In genomic region chr16:82520406-82520805, GRCm38 (mm10) we compare ENCODE assay signal across 30 mouse cellular contexts.
"Had no signal": no experiment of that assay in that cellular context is flagged by ENCODE, and none has a peak within 500 bp of the region (broad histone marks: within the 10 kb centered on the region; RNA-seq: fewer than 3 reads in every experiment).

No protein-coding gene starts in this region.

- H3K4me1 ChIP-seq: limb, embryonic 10.5 days; limb, embryonic 12.5 days; limb, embryonic 13.5 days; limb, embryonic 15.5 days; liver, embryonic 12.5 days; liver, embryonic 13.5 days; liver, embryonic 15.5 days; lung, embryonic 15.5 days; megakaryocyte, embryonic 14.5 days; midbrain, embryonic 10.5 days; midbrain, embryonic 12.5 days; midbrain, embryonic 15.5 days; neural tube, embryonic 12.5 days; neural tube, embryonic 13.5 days had no signal

- H3K4me2 ChIP-seq: limb, embryonic 12.5 days; limb, embryonic 13.5 days; limb, embryonic 15.5 days; liver, embryonic 11.5 days; liver, embryonic 12.5 days; liver, embryonic 13.5 days; liver, embryonic 15.5 days; lung, embryonic 14.5 days; lung, embryonic 15.5 days; midbrain, embryonic 12.5 days; midbrain, embryonic 15.5 days; neural tube, embryonic 12.5 days; neural tube, embryonic 13.5 days had no signal

- H3K27ac ChIP-seq: left cerebral cortex, adult 2 months; limb, embryonic 10.5 days; limb, embryonic 12.5 days; limb, embryonic 13.5 days; limb, embryonic 15.5 days; liver, embryonic 12.5 days; liver, embryonic 13.5 days; liver, embryonic 14.5 days; liver, embryonic 15.5 days; lung, embryonic 15.5 days; macrophage; midbrain, embryonic 10.5 days; midbrain, embryonic 12.5 days; midbrain, embryonic 15.5 days; neural tube, embryonic 12.5 days; neural tube, embryonic 13.5 days had no signal

- H3K27me3 ChIP-seq: limb, embryonic 12.5 days; limb, embryonic 13.5 days; limb, embryonic 15.5 days; liver, embryonic 12.5 days; liver, embryonic 13.5 days; liver, embryonic 15.5 days; lung, embryonic 15.5 days; megakaryocyte, embryonic 14.5 days; midbrain, embryonic 12.5 days; midbrain, embryonic 15.5 days; neural tube, embryonic 12.5 days; neural tube, embryonic 13.5 days had no signal

- DNase-seq: left cerebral cortex, postnatal 4 days; liver; liver, embryonic 13.5 days; liver, postnatal 0 days; lung, adult 18-20 months; lung, adult 2 months; lung, embryonic 14.5 days; lung, postnatal 10 days; lung, postnatal 14 days; lung, postnatal 36 days; lung, postnatal 4 days had no signal

- H3K4me3 ChIP-seq: left cerebral cortex, adult 2 months; limb, embryonic 10.5 days; limb, embryonic 12.5 days; limb, embryonic 13.5 days; limb, embryonic 15.5 days; liver, embryonic 12.5 days; liver, embryonic 13.5 days; liver, embryonic 15.5 days; lung, embryonic 15.5 days; megakaryocyte, embryonic 14.5 days; midbrain, embryonic 10.5 days; midbrain, embryonic 12.5 days; midbrain, embryonic 15.5 days; myocyte; neural tube, embryonic 12.5 days; neural tube, embryonic 13.5 days had no signal

- H3K9ac ChIP-seq: limb, embryonic 12.5 days; limb, embryonic 13.5 days; limb, embryonic 15.5 days; liver, embryonic 12.5 days; liver, embryonic 13.5 days; liver, embryonic 14.5 days; liver, embryonic 15.5 days; liver, postnatal 0 days; lung, embryonic 14.5 days; lung, embryonic 15.5 days; midbrain, embryonic 12.5 days; midbrain, embryonic 15.5 days; neural tube, embryonic 12.5 days; neural tube, embryonic 13.5 days had no signal

- H3K36me3 ChIP-seq: limb, embryonic 10.5 days; limb, embryonic 12.5 days; limb, embryonic 13.5 days; limb, embryonic 15.5 days; liver, embryonic 12.5 days; liver, embryonic 13.5 days; liver, embryonic 15.5 days; lung, embryonic 15.5 days; midbrain, embryonic 10.5 days; midbrain, embryonic 12.5 days; midbrain, embryonic 15.5 days; neural tube, embryonic 12.5 days; neural tube, embryonic 13.5 days had no signal

- H3K9me3 ChIP-seq: limb, embryonic 10.5 days; limb, embryonic 12.5 days; limb, embryonic 13.5 days; limb, embryonic 15.5 days; liver, embryonic 12.5 days; liver, embryonic 13.5 days; liver, embryonic 15.5 days; lung, embryonic 15.5 days; megakaryocyte, embryonic 14.5 days; midbrain, embryonic 10.5 days; midbrain, embryonic 12.5 days; midbrain, embryonic 15.5 days; neural tube, embryonic 12.5 days; neural tube, embryonic 13.5 days had no signal

- ATAC-seq: liver, embryonic 12.5 days; liver, postnatal 0 days; lung, postnatal 0 days; midbrain, embryonic 15.5 days had no signal
